Mouse (Mus musculus) heart, postnatal 0 days (tissue): ENCODE measurements around the gene Dnaaf5.

ENCODE experiments used
- CTCF ChIP-seq: IDR thresholded peaks from 2 replicates; pipeline ENCODE4 v1.5.1; 2016; ENCODE audit warnings: antibody characterized with exemption, control low read depth, low read depth
- EP300 ChIP-seq: IDR thresholded peaks from 2 replicates; pipeline ENCODE4 v1.6.1; 2016; ENCODE audit warnings: antibody characterized with exemption, low read depth

GRCm38 (mm10) chr5:139115507-139115906 is 34.5 kb upstream of the Dnaaf5 start:
- TF ChIP-seq CTCF (no peak), EP300 (no peak)
